Comparison of ENCODE assay signal across 13 mouse cellular contexts in the genomic region with DNA sequence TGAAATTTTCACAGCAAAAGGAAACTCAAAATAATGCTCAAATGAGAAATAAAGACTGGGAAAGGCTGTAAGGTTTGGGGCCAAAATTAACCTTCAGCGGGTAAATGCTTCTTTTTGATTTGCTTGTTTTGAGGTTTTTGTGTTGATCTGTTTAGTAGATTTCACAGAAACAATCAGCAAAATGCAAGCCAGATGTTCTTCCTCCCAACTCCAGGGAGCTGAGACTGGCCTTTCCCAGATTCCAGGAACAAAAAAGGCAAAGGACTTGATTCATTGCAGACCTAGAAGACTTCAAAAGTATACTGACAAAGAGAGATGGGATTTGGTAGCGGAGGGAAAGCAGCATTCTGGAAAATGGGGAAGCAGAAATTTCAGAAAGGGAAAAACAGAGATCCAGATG.
"Had no signal": no experiment of that assay in that cellular context is flagged by ENCODE, and none has a peak within 500 bp of the region (broad histone marks: within the 10 kb centered on the region; RNA-seq: fewer than 3 reads in every experiment).

No protein-coding gene starts in this region.

- H3K4me1 ChIP-seq: midbrain, embryonic 13.5 days; neural tube, embryonic 15.5 days had no signal

- H3K27me3 ChIP-seq: limb, embryonic 12.5 days; midbrain, embryonic 13.5 days; neural tube, embryonic 15.5 days had no signal

- H3K4me2 ChIP-seq: limb, embryonic 12.5 days; midbrain, embryonic 13.5 days; neural tube, embryonic 15.5 days had no signal

- DNase-seq: kidney, adult 9 months; kidney, postnatal 14 days; lung, adult 18-20 months; right cerebral cortex, adult 18-20 months; right cerebral cortex, postnatal 25 days; thymus, adult 18-20 months; thymus, postnatal 14 days had no signal

- H3K9ac ChIP-seq: limb, embryonic 12.5 days; liver, embryonic 14.5 days; midbrain, embryonic 13.5 days; neural tube, embryonic 15.5 days had no signal

- ATAC-seq: midbrain, embryonic 13.5 days had no signal

- H3K4me3 ChIP-seq: limb, embryonic 12.5 days; midbrain, embryonic 13.5 days; myocyte; neural tube, embryonic 15.5 days had no signal

- H3K9me3 ChIP-seq: limb, embryonic 12.5 days; midbrain, embryonic 13.5 days; neural tube, embryonic 15.5 days had no signal

- H3K27ac ChIP-seq: limb, embryonic 12.5 days; liver, embryonic 14.5 days; midbrain, embryonic 13.5 days; neural tube, embryonic 15.5 days; stomach, postnatal 0 days had no signal

- H3K36me3 ChIP-seq: limb, embryonic 12.5 days; midbrain, embryonic 13.5 days; neural tube, embryonic 15.5 days had no signal
